Mouse (Mus musculus) embryonic facial prominence, embryonic 14.5 days (tissue): ENCODE data around the gene B830017H08Rik. TPM values are rescaled to one million over a fixed set of nuclear protein-coding genes. Genes with fewer than 3 reads are reported as not detected.

Experiments
- ATAC-seq: fragments of 200-750 bp; cut with Nextera tagmentation; 2 replicates; pipeline ENCODE4 v1.8.0; 2017; ENCODE audit warnings: low read depth, moderate number of reproducible peaks, moderate TSS enrichment
- DNase-seq: peaks from one replicate; pipeline ENCODE4 v3.0.0-alpha.2; 2015; ENCODE audit warnings: low spot score
- H3K27ac ChIP-seq: fragments of 300-500 bp; sonication (generic); replicated peaks from 2 replicates; pipeline ENCODE4 v1.5.1; 2014; ENCODE audit warnings: low read depth, mild to moderate bottlenecking, low read length, moderate library complexity
- H3K27me3 ChIP-seq: fragments of 300-500 bp; sonication (generic); replicated peaks from 2 replicates; pipeline ENCODE4 v1.6.1; 2014; ENCODE audit warnings: low read length; ENCODE audit not compliant: control insufficient read depth, insufficient read depth
- H3K36me3 ChIP-seq: fragments of 300-500 bp; sonication (generic); 2 replicates; pipeline ENCODE4 v1.6.1; 2014; ENCODE audit warnings: low read length, mixed read lengths; ENCODE audit not compliant: control insufficient read depth, insufficient read depth
- H3K4me1 ChIP-seq: fragments of 300-500 bp; sonication (generic); 2 replicates; pipeline ENCODE4 v1.6.1; 2014; ENCODE audit warnings: antibody characterized with exemption, low read length; ENCODE audit not compliant: control insufficient read depth, insufficient read depth
- H3K4me2 ChIP-seq: fragments of 300-500 bp; sonication (generic); 2 replicates; pipeline ENCODE4 v1.6.1; 2014; ENCODE audit warnings: low read depth, mild to moderate bottlenecking, low read length, moderate library complexity, mixed read lengths
- H3K4me3 ChIP-seq: fragments of 300-500 bp; sonication (generic); 2 replicates; pipeline ENCODE4 v1.5.1; 2014; ENCODE audit warnings: low read depth, mild to moderate bottlenecking, low read length
- H3K9ac ChIP-seq: fragments of 300-500 bp; sonication (generic); 2 replicates; pipeline ENCODE4 v1.6.1; 2014; ENCODE audit warnings: low read depth, mild to moderate bottlenecking, low read length, moderate library complexity, mixed read lengths
- H3K9me3 ChIP-seq: fragments of 300-500 bp; sonication (generic); 2 replicates; pipeline ENCODE4 v1.6.1; 2016; ENCODE audit warnings: low read length; ENCODE audit not compliant: control insufficient read depth
- WGBS: fragments of 180-500 bp; shearing (Covaris S2); extraction: QIAGEN DNeasy Blood & Tissue Kit; methylation state at CpG from one replicate; pipeline ENCODE4 v1.1.7; 2014; 5-methylcytosine and 5-hydroxymethylcytosine counted together
- polyA plus RNA-seq: library from polyadenylated mRNA; unstranded; fragments of >200 nt; fragmentation: Nextera tagmentation; extraction: Ambion mirVana; gene quantifications from 2 replicates; pipeline ENCODE4 v1.2.1, GENCODE M21; 2014

B830017H08Rik gene
- polyA plus RNA-seq, 1 experiment from 2014 or later = 0.46 TPM

DNA sequence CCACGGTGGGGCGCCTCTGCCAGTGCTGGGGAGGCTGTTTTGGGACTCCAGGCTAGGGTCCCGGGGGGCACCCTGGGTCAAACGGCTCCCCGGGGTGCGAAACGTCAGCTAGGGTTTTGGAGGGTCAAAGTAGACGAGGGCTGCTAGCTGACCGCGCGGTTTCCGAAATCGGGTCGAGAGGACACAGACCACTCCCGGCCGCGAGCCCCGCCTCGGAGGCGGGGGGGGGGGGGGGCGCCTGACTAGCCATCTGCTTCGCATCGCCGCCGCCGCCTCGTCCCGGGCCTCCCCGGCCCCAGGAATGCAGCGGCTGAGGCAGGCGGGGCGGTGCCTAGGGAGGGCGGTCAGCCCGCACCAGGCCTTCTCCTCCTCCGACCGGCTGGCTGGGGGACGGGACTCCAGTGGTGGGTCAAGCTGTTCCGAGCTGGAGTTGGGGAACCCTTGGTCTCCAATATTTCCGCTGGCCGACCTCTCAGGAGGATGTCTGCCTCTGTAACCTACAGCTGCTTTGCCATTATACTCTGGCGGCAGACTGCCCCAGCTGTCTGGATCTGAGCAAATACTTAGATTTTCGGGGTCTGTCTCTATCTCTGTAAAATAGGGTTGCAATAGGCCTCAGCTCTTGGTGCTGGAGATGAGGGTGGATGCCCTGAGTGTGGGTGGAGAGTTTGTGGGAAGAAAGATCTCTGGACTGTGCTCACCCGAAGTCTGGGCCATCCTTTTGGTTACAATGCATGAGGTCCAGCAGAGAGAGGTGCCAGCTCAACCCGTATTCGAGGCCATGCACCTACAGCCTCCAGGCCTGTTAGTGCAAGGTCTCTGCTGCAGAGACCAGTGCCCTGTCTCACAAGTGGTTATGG, 34.4 kb upstream of the B830017H08Rik start:
- WGBS = 9% methylated on average over 11 of the region's 45 CpGs

DNA sequence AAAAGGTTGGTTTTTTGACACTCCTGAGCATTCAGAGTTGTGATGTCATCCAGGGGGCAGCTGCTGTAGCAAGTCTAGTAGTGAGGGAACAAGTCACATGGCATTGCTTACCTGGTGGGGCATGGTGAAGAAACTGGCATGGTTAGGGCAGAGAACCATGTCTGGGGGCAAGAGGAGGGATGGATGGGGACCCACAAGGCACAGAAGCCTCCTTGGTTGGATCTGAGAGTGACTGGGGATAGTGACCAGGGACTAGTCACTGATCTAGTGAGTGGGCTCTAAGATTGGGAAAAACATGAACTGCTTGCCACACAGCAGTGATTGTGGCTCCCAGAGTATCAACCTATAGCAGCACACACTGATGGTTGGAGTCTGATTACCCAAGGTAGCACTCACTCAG, 33.3 kb upstream of the B830017H08Rik start:
- ATAC-seq = no peak
- Histone ChIP-seq H3K27ac (no peak overlapping the region), H3K4me1 (peaks cover 63% of the 10 kb centered on the region), H3K9me3 (no peaks in the 10 kb centered on the region), H3K9ac (0 out of 2 replicates have a peak overlapping the region, but pooled peaks have one; percentile 20), H3K4me3 (peak overlapping the region; percentile 8; the same call in 1 of the 2 replicates), H3K27me3 (peaks cover 36% of the 10 kb centered on the region), H3K36me3 (peaks cover 21% of the 10 kb centered on the region; the same call in 1 of the 2 replicates), H3K4me2 (peak overlapping the region; percentile 80)
- no peak for DNase-seq

More for the DNA sequence above, 34.4 kb upstream of the B830017H08Rik start:
- H3K27ac ChIP-seq = peak overlapping the region; percentile 98
- peak overlapping the region; percentile 80 for H3K4me2 ChIP-seq
- H3K27me3 ChIP-seq = peaks cover 29% of the 10 kb centered on the region
- no peaks in the 10 kb centered on the region for H3K9me3 ChIP-seq
- peak; percentile 80 for DNase-seq
- H3K9ac ChIP-seq = peak overlapping the region; percentile 96
- peak; percentile 60 for ATAC-seq
- H3K36me3 ChIP-seq = peaks cover 20% of the 10 kb centered on the region; the same call in 1 of the 2 replicates
- peak overlapping the region; percentile 84 for H3K4me3 ChIP-seq
- H3K4me1 ChIP-seq = peaks cover 53% of the 10 kb centered on the region

DNA sequence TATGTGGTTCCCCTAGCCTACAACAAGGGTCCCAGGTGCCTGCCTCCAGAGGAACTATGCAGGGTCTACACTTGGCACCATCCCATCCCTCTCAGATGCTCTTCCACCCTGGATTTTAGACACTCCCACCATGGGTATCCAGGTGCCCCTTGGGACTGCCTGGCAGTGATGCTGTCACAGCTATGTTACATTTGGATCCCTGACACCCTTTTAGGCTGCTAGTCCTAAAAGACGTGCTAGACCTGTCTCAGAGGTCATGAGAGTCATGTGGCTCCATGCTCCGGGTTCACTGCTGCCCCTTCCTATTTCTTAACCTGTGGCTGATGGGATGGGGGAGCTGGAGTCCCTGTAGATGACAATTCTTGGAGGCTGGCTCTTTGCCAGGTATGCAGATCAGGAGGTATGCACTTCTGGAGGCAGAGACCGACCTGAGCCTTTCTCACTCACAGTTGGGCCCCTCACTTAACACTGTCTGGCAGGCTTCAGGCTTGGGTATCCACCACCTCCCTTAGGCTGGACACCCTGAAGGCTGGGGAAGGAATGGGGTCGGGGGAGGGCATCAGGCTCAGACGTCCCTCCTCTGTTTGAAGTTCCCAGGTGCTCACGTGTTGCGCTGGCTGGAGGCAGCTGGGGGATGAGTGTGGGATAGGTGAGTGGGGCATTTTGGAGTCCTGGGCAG, 31.0 kb upstream of the B830017H08Rik start:
- DNase-seq = peak; percentile 36
- H3K9ac ChIP-seq = peak overlapping the region; percentile 54; the same call in 1 of the 2 replicates
- no peak overlapping the region for H3K27ac ChIP-seq
- H3K36me3 ChIP-seq = peaks cover 31% of the 10 kb centered on the region
- peak overlapping the region; percentile 32; the same call in 1 of the 2 replicates for H3K4me3 ChIP-seq
- WGBS = 19% methylated on average over 7 of the region's 7 CpGs
- ATAC-seq = no peak
- H3K9me3 ChIP-seq = no peaks in the 10 kb centered on the region
- peaks cover 42% of the 10 kb centered on the region for H3K27me3 ChIP-seq
- peaks cover 78% of the 10 kb centered on the region for H3K4me1 ChIP-seq
- H3K4me2 ChIP-seq = peak overlapping the region; percentile 59

DNA sequence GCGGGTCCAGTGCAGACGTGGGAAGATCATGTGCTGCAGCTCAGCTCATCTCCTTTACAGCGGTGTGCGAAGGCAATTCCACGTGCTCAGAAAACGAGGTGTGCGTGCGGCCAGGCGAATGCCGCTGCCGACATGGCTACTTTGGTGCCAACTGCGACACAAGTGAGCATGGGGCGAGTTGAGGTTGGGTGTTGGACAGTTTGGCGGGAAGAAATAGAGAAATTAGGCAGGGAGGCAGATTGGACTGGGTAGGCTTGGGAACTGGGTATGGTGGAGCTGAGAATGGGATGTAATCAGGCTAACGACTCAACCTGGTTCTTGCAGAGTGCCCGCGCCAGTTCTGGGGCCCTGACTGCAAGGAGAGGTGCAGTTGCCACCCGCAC, 30.5 kb upstream of the B830017H08Rik start:
- peaks cover 83% of the 10 kb centered on the region for H3K4me1 ChIP-seq
- H3K27ac ChIP-seq = no peak overlapping the region
- WGBS = 15% methylated on average over 17 of the region's 18 CpGs
- DNase-seq (no peak), ATAC-seq (no peak)
- peak overlapping the region; percentile 32 for H3K4me3 ChIP-seq
- peak overlapping the region; percentile 59 for H3K4me2 ChIP-seq
- H3K36me3 ChIP-seq = peaks cover 36% of the 10 kb centered on the region
- peaks cover 42% of the 10 kb centered on the region for H3K27me3 ChIP-seq
- peak overlapping the region; percentile 54 for H3K9ac ChIP-seq
- no peaks in the 10 kb centered on the region for H3K9me3 ChIP-seq

DNA sequence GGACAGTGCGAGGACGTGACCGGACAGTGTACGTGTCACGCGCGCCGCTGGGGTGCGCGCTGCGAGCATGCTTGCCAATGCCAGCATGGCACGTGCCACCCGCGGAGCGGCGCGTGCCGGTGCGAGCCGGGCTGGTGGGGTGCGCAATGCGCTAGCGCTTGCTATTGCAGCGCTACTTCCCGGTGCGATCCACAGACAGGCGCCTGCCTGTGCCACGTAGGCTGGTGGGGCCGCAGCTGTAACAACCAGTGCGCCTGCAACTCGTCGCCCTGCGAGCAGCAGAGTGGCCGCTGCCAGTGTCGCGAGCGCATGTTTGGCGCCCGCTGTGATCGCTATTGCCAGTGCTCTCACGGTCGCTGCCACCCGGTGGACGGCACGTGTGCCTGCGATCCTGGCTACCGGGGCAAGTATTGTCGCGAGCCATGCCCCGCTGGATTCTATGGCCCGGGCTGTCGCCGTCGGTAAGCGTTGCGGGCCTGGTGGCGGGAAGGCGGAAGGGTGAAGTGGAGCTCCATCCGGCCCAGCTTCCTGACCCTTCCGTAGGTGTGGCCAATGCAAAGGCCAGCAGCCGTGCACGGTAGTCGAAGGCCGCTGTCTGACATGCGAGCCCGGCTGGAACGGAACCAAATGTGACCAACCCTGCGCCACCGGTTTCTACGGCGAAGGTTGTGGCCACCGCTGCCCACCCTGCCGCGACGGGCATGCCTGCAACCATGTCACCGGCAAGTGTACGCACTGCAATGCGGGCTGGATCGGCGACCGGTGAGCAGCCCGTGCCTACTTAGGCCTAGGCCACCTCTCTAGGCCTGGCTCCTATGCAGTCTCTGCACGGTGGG, 29.9 kb upstream of the B830017H08Rik start:
- Histone ChIP-seq H3K27me3 (peaks cover 42% of the 10 kb centered on the region), H3K4me2 (peak overlapping the region; percentile 59), H3K4me1 (peaks cover 89% of the 10 kb centered on the region), H3K27ac (no peak overlapping the region; the same call in 1 of the 2 replicates), H3K9ac (peak overlapping the region; percentile 54), H3K36me3 (peaks cover 41% of the 10 kb centered on the region), H3K4me3 (peak overlapping the region; percentile 32), H3K9me3 (no peaks in the 10 kb centered on the region)
- ATAC-seq = no peak
- DNase-seq = peak; percentile 39
- 11% methylated on average over 47 of the region's 83 CpGs for WGBS

DNA sequence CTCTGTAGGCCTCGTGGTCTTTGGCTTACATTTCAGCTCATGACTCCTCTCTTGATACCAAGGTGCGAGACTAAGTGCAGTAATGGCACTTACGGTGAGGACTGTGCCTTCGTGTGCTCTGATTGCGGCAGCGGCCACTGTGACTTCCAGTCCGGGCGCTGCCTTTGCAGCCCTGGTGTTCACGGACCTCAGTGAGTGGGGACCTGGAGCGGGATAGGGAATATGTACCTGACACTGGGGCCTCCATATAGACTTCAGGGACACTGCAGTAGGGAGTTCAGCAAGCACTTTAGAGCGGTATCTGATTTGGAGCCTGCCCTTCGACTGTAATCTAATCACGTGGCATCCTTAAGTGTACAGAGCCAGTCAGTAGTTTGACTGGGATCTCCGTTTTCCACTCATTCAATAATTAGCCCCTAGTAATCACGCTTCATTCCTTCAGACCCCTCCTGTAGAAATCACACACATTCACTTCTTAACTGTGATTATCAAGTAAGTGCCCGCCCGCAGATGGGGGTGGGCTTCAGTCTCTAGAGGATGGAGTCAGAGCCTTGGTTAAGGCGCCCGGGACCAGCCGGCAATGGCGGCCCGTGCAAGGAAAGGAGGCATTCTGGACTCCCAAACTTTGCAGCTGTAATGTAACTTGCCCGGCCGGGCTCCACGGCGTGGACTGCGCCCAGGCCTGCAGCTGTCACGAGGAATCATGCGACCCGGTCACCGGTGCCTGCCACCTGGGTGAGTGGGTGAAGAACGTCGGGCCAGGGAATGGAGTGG, 29.1 kb upstream of the B830017H08Rik start:
- Histone ChIP-seq H3K27me3 (peaks cover 42% of the 10 kb centered on the region), H3K9me3 (no peaks in the 10 kb centered on the region), H3K4me1 (peaks cover 95% of the 10 kb centered on the region), H3K9ac (peak overlapping the region; percentile 54), H3K4me3 (peak overlapping the region; percentile 33), H3K27ac (peak overlapping the region; percentile 63; the same call in 1 of the 2 replicates), H3K36me3 (peaks cover 47% of the 10 kb centered on the region), H3K4me2 (peak overlapping the region; percentile 59)
- DNase-seq (no peak), ATAC-seq (no peak)
- 22% methylated on average over 33 of the region's 33 CpGs for WGBS

DNA sequence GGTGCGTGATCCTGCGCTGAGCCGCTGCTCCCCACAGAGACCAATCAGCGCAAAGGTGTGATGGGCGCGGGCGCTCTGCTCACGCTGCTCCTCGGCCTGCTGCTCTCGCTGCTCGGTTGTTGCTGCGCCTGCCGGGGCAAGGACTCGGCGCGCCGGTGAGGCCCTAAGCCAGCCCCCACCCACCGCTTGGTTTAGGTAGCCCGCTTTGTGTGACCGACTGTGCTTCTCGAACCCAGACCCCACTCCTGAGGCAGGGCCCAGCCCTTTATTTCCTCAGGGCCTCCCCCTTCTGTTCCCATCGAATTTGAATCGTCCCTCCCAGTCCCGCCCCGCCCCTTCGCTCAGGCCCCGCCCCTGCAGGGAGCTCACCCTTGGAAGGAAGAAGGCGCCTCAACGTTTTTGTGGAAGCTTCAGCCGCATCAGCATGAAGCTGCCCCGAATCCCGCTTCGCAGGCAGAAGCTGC, 28.4 kb upstream of the B830017H08Rik start:
- H3K4me2 ChIP-seq = peak overlapping the region; percentile 59
- DNase-seq (peak; percentile 86), ATAC-seq (peak; percentile 31; the same call in 1 of the 2 replicates)
- peaks cover 94% of the 10 kb centered on the region for H3K4me1 ChIP-seq
- H3K36me3 ChIP-seq = peaks cover 47% of the 10 kb centered on the region
- peak overlapping the region; percentile 52 for H3K9ac ChIP-seq
- H3K27ac ChIP-seq = peak overlapping the region; percentile 63
- WGBS = 8% methylated on average over 28 of the region's 33 CpGs
- peaks cover 42% of the 10 kb centered on the region for H3K27me3 ChIP-seq
- peak overlapping the region; percentile 33 for H3K4me3 ChIP-seq
- H3K9me3 ChIP-seq = no peaks in the 10 kb centered on the region
